Comparison of ENCODE assay signal across 3 mouse cellular contexts in genomic region chr11:55614631-55615030, GRCm38 (mm10). TPM values are rescaled to one million over a fixed set of nuclear protein-coding genes. Genes with fewer than 3 reads are reported as not detected.
"Had no signal": no experiment of that assay in that cellular context is flagged by ENCODE, and none has a peak within 500 bp of the region (broad histone marks: within the 10 kb centered on the region; RNA-seq: fewer than 3 reads in every experiment).

No protein-coding gene starts in this region.

RNA-seq across cellular contexts. Expression of gene Glra1, which starts 6.6 kb away (rescaled TPM):
- total RNA-seq: megakaryocyte progenitor cell, adult 5-6 weeks; monocyte, adult 5-6 weeks; neutrophil, adult 5-6 weeks had no signal
